Mouse (Mus musculus): ENCODE measurements around the gene Dhx35. TPM values are rescaled to one million over a fixed set of nuclear protein-coding genes. Genes with fewer than 3 reads are reported as not detected.

The Dhx35 gene
- polyA plus RNA-seq, 2 experiments: 13.7 to 24.2 TPM

DNA sequence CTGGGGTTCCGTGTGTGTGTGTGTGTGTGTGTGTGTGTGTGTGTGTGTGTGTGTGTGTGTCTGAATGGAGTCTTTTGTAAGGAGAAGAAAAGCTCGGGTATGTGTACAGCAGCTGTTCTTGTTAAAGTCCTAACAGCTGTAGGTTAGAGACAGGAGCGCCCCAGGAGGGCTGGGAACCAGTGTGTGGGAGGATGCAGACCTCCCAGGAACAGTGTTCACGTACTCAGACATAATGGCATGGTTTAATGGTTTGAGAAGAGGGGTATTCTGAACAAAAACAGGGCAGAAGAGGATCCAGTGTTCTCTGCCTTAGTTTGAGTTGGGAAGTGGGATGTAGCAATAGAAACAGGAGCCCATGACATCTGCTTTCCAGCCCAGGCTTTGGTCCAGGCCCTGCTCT lies 4.7 kb downstream of the Dhx35 start:
- peaks cover 10% of the 10 kb centered on the region; the same call in 1 of the 2 replicates for H3K4me1 ChIP-seq (ENCODE audit: control insufficient read depth, insufficient read depth, low read length)
- H3K4me3 ChIP-seq (replicated peaks; ENCODE audit: low read length): no peak overlapping the region
- peaks cover 15% of the 10 kb centered on the region for H3K36me3 ChIP-seq (ENCODE audit: control insufficient read depth, insufficient read depth, low read length)
- no peaks in the 10 kb centered on the region for H3K27me3 ChIP-seq (ENCODE audit: control insufficient read depth, insufficient read depth, low read length)
- H3K9ac ChIP-seq (ENCODE audit: low read depth, low read length, severe bottlenecking): no peak overlapping the region
- no peak for TF ChIP-seq POLR2A (IDR thresholded peaks at IDR 0.05; ENCODE audit: borderline replicate concordance, extremely low read depth, insufficient read depth, insufficient read length)
- H3K9me3 ChIP-seq (ENCODE audit: control insufficient read depth, low read length): peaks cover 3% of the 10 kb centered on the region; the same call in 1 of the 2 replicates
- DNase-seq (ENCODE audit: low spot score) (peak; percentile 53), ATAC-seq (ENCODE audit: low FRiP score, low read depth) (peak; percentile 69)
- peak overlapping the region; percentile 6 for H3K27ac ChIP-seq (replicated peaks; ENCODE audit: low read depth, low read length)
- H3K4me2 ChIP-seq (replicated peaks; ENCODE audit: low read depth, low read length, severe bottlenecking): no peak overlapping the region
- WGBS: 58% methylated on average over 4 of the region's 4 CpGs

DNA sequence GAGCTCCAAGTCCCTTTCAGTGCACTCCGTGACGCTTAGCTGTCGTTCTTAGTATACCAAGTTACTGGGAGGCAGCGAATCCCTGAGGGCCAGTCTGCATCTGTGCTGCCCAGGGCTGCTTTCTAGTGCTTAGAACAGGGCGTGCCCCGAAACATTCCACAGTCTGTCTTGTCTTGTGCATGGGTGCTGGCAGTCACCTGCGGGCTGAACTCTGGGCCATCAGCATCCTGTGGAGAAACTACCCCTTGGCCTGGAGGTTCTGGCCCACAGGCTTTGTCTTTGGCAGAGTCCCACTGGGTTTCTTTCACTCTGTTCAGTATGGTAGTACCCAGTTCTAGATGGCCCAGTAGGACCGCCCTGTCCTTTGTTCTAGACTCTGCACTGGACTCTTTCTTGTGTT lies 6.2 kb downstream of the Dhx35 start:
- H3K9ac ChIP-seq (ENCODE audit: low read depth, low read length, severe bottlenecking): no peak overlapping the region
- no peak overlapping the region for H3K4me2 ChIP-seq (replicated peaks; ENCODE audit: low read depth, low read length, severe bottlenecking)
- peaks cover 3% of the 10 kb centered on the region; the same call in 1 of the 2 replicates for H3K9me3 ChIP-seq (ENCODE audit: control insufficient read depth, low read length)
- ATAC-seq (ENCODE audit: low FRiP score, low read depth) (no peak), DNase-seq (ENCODE audit: low spot score) (no peak)
- H3K36me3 ChIP-seq (ENCODE audit: control insufficient read depth, insufficient read depth, low read length): peaks cover 18% of the 10 kb centered on the region
- no peak overlapping the region for H3K4me3 ChIP-seq (replicated peaks; ENCODE audit: low read length)
- peaks cover 7% of the 10 kb centered on the region; the same call in 1 of the 2 replicates for H3K4me1 ChIP-seq (ENCODE audit: control insufficient read depth, insufficient read depth, low read length)
- 92% methylated on average over 8 of the region's 8 CpGs for WGBS
- H3K27ac ChIP-seq (replicated peaks; ENCODE audit: low read depth, low read length): no peak overlapping the region
- H3K27me3 ChIP-seq (ENCODE audit: control insufficient read depth, insufficient read depth, low read length): no peaks in the 10 kb centered on the region
- no peak for TF ChIP-seq POLR2A (IDR thresholded peaks at IDR 0.05; ENCODE audit: borderline replicate concordance, extremely low read depth, insufficient read depth, insufficient read length)

DNA sequence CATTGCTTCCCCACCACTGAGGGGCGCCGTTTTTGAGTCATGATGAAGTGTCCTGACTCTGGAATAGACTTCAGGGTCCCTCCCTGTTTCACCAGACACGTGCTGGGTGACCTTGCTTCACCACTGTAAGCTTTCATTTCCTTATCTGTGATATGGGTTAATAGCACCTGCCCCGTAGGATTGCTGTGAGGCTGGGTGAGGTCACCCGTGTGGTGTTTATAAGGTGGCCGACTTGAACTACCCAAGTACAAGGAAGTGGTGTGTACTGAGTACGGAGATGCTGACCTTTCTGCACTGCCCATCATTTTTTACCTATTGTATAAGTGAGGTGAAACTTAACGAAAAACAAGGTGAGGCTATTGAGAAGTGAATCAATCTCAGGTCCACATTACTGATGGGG lies 9.0 kb downstream of the Dhx35 start:
- ATAC-seq (ENCODE audit: low FRiP score, low read depth) (no peak), DNase-seq (ENCODE audit: low spot score) (no peak)
- H3K9me3 ChIP-seq (ENCODE audit: control insufficient read depth, low read length): peaks cover 3% of the 10 kb centered on the region; the same call in 1 of the 2 replicates
- no peak overlapping the region for H3K4me2 ChIP-seq (replicated peaks; ENCODE audit: low read depth, low read length, severe bottlenecking)
- H3K36me3 ChIP-seq (ENCODE audit: control insufficient read depth, insufficient read depth, low read length): peaks cover 21% of the 10 kb centered on the region
- no peak overlapping the region for H3K4me3 ChIP-seq (replicated peaks; ENCODE audit: low read length)
- peaks cover 6% of the 10 kb centered on the region; the same call in 1 of the 2 replicates for H3K4me1 ChIP-seq (ENCODE audit: control insufficient read depth, insufficient read depth, low read length)
- no peak overlapping the region for H3K27ac ChIP-seq (replicated peaks; ENCODE audit: low read depth, low read length)
- WGBS: 92% methylated on average over 8 of the region's 8 CpGs
- no peak overlapping the region for H3K9ac ChIP-seq (ENCODE audit: low read depth, low read length, severe bottlenecking)
- no peak for TF ChIP-seq POLR2A (IDR thresholded peaks at IDR 0.05; ENCODE audit: borderline replicate concordance, extremely low read depth, insufficient read depth, insufficient read length)
- no peaks in the 10 kb centered on the region for H3K27me3 ChIP-seq (ENCODE audit: control insufficient read depth, insufficient read depth, low read length)

DNA sequence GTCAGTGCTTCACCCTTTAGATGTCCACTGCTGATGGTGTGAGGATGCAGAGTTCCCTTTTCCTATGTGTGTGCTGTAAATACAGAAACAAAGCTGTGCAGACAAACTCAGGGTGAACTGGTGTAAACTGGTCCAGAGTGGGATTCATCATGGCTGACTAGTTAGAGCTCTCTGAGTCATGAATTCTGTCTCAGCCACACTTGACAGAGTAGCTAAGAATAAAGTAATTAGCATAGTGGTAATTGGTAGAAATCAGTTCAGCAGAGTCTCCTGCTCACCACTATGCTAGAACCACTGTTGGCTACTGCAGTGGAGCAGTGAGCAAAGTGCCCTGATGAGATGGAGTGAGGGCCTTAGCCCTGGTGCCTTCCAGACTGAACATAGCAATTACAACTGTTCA lies 21.1 kb downstream of the Dhx35 start:
- Histone ChIP-seq H3K4me2 (replicated peaks; ENCODE audit: low read depth, low read length, severe bottlenecking) (no peak overlapping the region), H3K4me3 (replicated peaks; ENCODE audit: low read length) (no peak overlapping the region), H3K27me3 (ENCODE audit: control insufficient read depth, insufficient read depth, low read length) (no peaks in the 10 kb centered on the region), H3K27ac (replicated peaks; ENCODE audit: low read depth, low read length) (no peak overlapping the region), H3K4me1 (ENCODE audit: control insufficient read depth, insufficient read depth, low read length) (no peaks in the 10 kb centered on the region), H3K36me3 (ENCODE audit: control insufficient read depth, insufficient read depth, low read length) (peaks cover 37% of the 10 kb centered on the region), H3K9me3 (ENCODE audit: control insufficient read depth, low read length) (no peaks in the 10 kb centered on the region), H3K9ac (ENCODE audit: low read depth, low read length, severe bottlenecking) (no peak overlapping the region)
- no peak for TF ChIP-seq POLR2A (IDR thresholded peaks at IDR 0.05; ENCODE audit: borderline replicate concordance, extremely low read depth, insufficient read depth, insufficient read length)
- ATAC-seq (ENCODE audit: low FRiP score, low read depth) (no peak), DNase-seq (ENCODE audit: low spot score) (no peak)

DNA sequence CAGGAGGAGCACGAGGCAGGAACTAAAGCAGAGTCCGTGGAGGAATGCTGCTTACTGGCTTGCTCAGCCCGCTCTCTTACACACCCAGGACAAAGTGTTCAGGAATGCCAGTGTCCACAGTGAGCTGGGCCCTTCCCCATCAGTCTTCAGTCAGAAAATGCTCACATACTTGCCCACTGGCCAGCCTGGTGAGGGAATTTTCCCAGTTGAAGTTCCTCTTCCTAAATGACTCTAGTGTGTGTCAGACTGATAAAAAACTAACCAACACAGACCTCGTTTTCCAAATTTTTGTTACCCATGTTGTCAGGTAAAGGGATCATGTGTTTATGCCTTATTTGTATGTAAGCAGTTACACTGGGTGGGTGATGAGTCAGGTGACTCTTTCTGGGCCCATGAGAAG lies 21.6 kb downstream of the Dhx35 start:
- no peak overlapping the region for H3K4me2 ChIP-seq (replicated peaks; ENCODE audit: low read depth, low read length, severe bottlenecking)
- H3K27ac ChIP-seq (replicated peaks; ENCODE audit: low read depth, low read length): no peak overlapping the region
- no peak overlapping the region for H3K9ac ChIP-seq (ENCODE audit: low read depth, low read length, severe bottlenecking)
- ATAC-seq (ENCODE audit: low FRiP score, low read depth) (no peak), DNase-seq (ENCODE audit: low spot score) (no peak)
- 88% methylated on average over 4 of the region's 4 CpGs for WGBS
- H3K9me3 ChIP-seq (ENCODE audit: control insufficient read depth, low read length): no peaks in the 10 kb centered on the region
- H3K4me1 ChIP-seq (ENCODE audit: control insufficient read depth, insufficient read depth, low read length): no peaks in the 10 kb centered on the region
- TF ChIP-seq POLR2A (IDR thresholded peaks at IDR 0.05; ENCODE audit: borderline replicate concordance, extremely low read depth, insufficient read depth, insufficient read length): no peak
- H3K4me3 ChIP-seq (replicated peaks; ENCODE audit: low read length): no peak overlapping the region
- H3K36me3 ChIP-seq (ENCODE audit: control insufficient read depth, insufficient read depth, low read length): peaks cover 42% of the 10 kb centered on the region
- no peaks in the 10 kb centered on the region for H3K27me3 ChIP-seq (ENCODE audit: control insufficient read depth, insufficient read depth, low read length)

DNA sequence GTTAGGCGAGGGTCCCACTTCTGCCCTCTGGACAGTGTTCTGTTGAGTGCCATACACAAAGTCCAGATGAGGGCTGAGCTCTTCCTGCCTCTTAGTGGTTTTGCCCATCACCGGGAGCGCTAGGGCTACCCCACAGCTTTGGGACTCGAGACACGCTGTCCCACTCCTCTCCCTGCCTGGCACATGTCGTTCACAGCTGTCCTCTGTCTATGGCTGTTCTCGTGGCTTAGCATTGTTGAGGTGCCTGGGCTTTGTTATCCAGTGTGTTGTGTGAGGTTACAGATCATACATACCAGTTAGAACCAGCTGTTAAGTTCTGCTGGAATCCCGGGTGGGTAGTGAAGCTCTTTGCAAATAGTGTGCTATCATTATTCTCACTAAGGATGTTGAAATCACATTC lies 23.1 kb downstream of the Dhx35 start:
- no peak overlapping the region for H3K4me2 ChIP-seq (replicated peaks; ENCODE audit: low read depth, low read length, severe bottlenecking)
- no peak overlapping the region for H3K9ac ChIP-seq (ENCODE audit: low read depth, low read length, severe bottlenecking)
- peaks cover 53% of the 10 kb centered on the region for H3K36me3 ChIP-seq (ENCODE audit: control insufficient read depth, insufficient read depth, low read length)
- ATAC-seq (ENCODE audit: low FRiP score, low read depth) (peak; percentile 47; the same call in 1 of the 2 replicates), DNase-seq (ENCODE audit: low spot score) (no peak)
- H3K9me3 ChIP-seq (ENCODE audit: control insufficient read depth, low read length): no peaks in the 10 kb centered on the region
- no peaks in the 10 kb centered on the region for H3K4me1 ChIP-seq (ENCODE audit: control insufficient read depth, insufficient read depth, low read length)
- WGBS: 89% methylated on average over 8 of the region's 8 CpGs
- H3K4me3 ChIP-seq (replicated peaks; ENCODE audit: low read length): no peak overlapping the region
- H3K27me3 ChIP-seq (ENCODE audit: control insufficient read depth, insufficient read depth, low read length): no peaks in the 10 kb centered on the region
- no peak overlapping the region for H3K27ac ChIP-seq (replicated peaks; ENCODE audit: low read depth, low read length)
- no peak for TF ChIP-seq POLR2A (IDR thresholded peaks at IDR 0.05; ENCODE audit: borderline replicate concordance, extremely low read depth, insufficient read depth, insufficient read length)
